Mouse (Mus musculus) liver, embryonic 15.5 days (tissue): ENCODE data around the gene Gfpt2. TPM values are rescaled to one million over a fixed set of nuclear protein-coding genes. Genes with fewer than 3 reads are reported as not detected.
A peak's percentile ranks its signal among the peaks of the same experiment; 100 is the strongest.

Source experiments
- ATAC-seq: fragments of 200-750 bp; cut with Nextera tagmentation; 2 replicates; pipeline ENCODE4 v1.8.0; 2017; ENCODE audit warnings: moderate number of reproducible peaks, mild to moderate bottlenecking, moderate library complexity; ENCODE audit not compliant: insufficient read depth
- H3K27ac ChIP-seq: fragments of 300-500 bp; sonication (generic); replicated peaks from 2 replicates; pipeline ENCODE4 v1.5.1; 2015; ENCODE audit warnings: mild to moderate bottlenecking, inconsistent platforms
- H3K27me3 ChIP-seq: fragments of 300-500 bp; sonication (generic); 2 replicates; pipeline ENCODE4 v1.6.1; 2015; ENCODE audit warnings: mild to moderate bottlenecking, inconsistent platforms
- H3K36me3 ChIP-seq: fragments of 300-500 bp; sonication (generic); replicated peaks from 2 replicates; pipeline ENCODE4 v1.6.1; 2015; ENCODE audit warnings: moderate library complexity, mild to moderate bottlenecking, inconsistent platforms
- H3K4me1 ChIP-seq: fragments of 300-500 bp; sonication (generic); replicated peaks from 2 replicates; pipeline ENCODE4 v1.6.1; 2015; ENCODE audit warnings: inconsistent platforms
- H3K4me2 ChIP-seq: fragments of 300-500 bp; sonication (generic); 2 replicates; pipeline ENCODE4 v1.6.1; 2015; ENCODE audit warnings: moderate library complexity, mild to moderate bottlenecking, inconsistent platforms
- H3K4me3 ChIP-seq: fragments of 300-500 bp; sonication (generic); replicated peaks from 2 replicates; pipeline ENCODE4 v1.5.1; 2015; ENCODE audit warnings: mild to moderate bottlenecking, inconsistent platforms
- H3K9ac ChIP-seq: fragments of 300-500 bp; sonication (generic); 2 replicates; pipeline ENCODE4 v1.6.1; 2015; ENCODE audit warnings: moderate library complexity, mild to moderate bottlenecking, inconsistent platforms
- H3K9me3 ChIP-seq: fragments of 300-500 bp; sonication (generic); replicated peaks from 2 replicates; pipeline ENCODE4 v1.6.1; 2016; ENCODE audit warnings: inconsistent platforms
- WGBS: fragments of 180-500 bp; shearing (Covaris S2); methylation state at CpG from one replicate; pipeline ENCODE4 v1.1.7; 2015; ENCODE audit warnings: mixed read lengths; ENCODE audit not compliant: insufficient replicate concordance; 5-methylcytosine and 5-hydroxymethylcytosine counted together
- polyA plus RNA-seq: library from polyadenylated mRNA; unstranded; fragments of >200 nt; fragmentation: Nextera tagmentation; extraction: Ambion mirVana; gene quantifications from 2 replicates; pipeline ENCODE4 v1.2.1, GENCODE M21; 2015

The Gfpt2 gene
- polyA plus RNA-seq, 1 experiment from 2014 or later = 0.74 TPM

GRCm38 (mm10) chr11:49840666-49841065 is 46.7 kb downstream of the Gfpt2 start:
- Histone ChIP-seq H3K27ac (no peak overlapping the region), H3K36me3 (no peaks in the 10 kb centered on the region), H3K4me3 (no peak overlapping the region), H3K4me2 (no peak overlapping the region), H3K9me3 (no peaks in the 10 kb centered on the region), H3K4me1 (peaks cover 19% of the 10 kb centered on the region), H3K9ac (no peak overlapping the region), H3K27me3 (no peaks in the 10 kb centered on the region)
- no peak for ATAC-seq
- WGBS = 60% methylated on average over 1 of the region's 1 CpGs

DNA sequence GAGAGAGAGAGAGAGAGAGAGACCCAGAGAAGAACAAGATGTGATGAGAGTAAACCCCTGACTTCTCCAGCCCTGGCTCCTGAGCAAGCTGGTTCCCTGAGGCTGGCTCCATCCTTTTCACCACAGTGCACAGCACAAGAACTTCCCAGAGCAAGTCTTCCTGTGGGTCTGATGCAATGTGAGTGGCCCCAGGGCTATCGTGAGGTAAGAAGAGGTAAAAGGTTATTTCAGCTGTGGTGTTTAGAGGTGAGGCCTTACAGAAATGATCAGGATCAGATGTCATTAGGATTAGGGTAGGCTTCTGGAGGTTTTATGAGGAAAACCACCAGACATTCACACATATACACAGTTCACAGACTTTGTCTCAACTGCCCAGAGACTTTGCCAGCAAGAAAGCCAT is 47.9 kb downstream of the Gfpt2 start:
- Histone ChIP-seq H3K36me3 (no peaks in the 10 kb centered on the region), H3K27me3 (no peaks in the 10 kb centered on the region), H3K4me1 (peaks cover 27% of the 10 kb centered on the region), H3K4me2 (no peak overlapping the region), H3K4me3 (no peak overlapping the region), H3K27ac (no peak overlapping the region), H3K9me3 (no peaks in the 10 kb centered on the region), H3K9ac (no peak overlapping the region)
- no peak for ATAC-seq
- WGBS = 46% methylated on average over 1 of the region's 1 CpGs

DNA sequence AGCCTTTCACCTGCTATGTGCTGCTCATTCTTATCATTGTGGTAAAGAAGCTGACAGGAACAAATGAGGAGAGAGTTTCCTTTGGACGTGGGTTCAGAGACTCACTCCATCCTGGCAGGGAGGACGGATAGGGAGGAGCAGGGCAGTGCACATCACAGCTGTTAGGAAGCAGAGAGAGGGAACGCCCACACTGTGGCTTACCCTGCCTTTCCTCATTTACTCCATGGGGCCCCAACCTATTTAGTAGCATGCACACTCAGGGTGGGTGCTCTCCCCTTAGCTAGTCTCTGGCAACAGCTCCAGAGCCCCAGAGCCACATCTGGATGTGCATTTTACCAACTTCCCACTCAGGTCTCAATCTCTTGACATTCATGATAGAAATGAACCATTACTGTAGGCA is 48.7 kb downstream of the Gfpt2 start:
- Histone ChIP-seq H3K9ac (no peak overlapping the region), H3K4me1 (peaks cover 35% of the 10 kb centered on the region), H3K27me3 (no peaks in the 10 kb centered on the region), H3K27ac (no peak overlapping the region), H3K4me3 (no peak overlapping the region), H3K36me3 (no peaks in the 10 kb centered on the region), H3K4me2 (no peak overlapping the region), H3K9me3 (no peaks in the 10 kb centered on the region)
- ATAC-seq = no peak
- 16% methylated on average over 3 of the region's 3 CpGs for WGBS

- no peaks in the 10 kb centered on the region for H3K9me3 ChIP-seq
- no peak overlapping the region for H3K9ac ChIP-seq
- ATAC-seq = no peak
- H3K4me3 ChIP-seq = no peak overlapping the region
- peaks cover 46% of the 10 kb centered on the region for H3K4me1 ChIP-seq
- no peaks in the 10 kb centered on the region for H3K36me3 ChIP-seq
- H3K4me2 ChIP-seq = no peak overlapping the region
- no peaks in the 10 kb centered on the region for H3K27me3 ChIP-seq
- H3K27ac ChIP-seq = no peak overlapping the region
- 78% methylated on average over 10 of the region's 10 CpGs for WGBS
Measured at GRCm38 (mm10) chr11:49844311-49844710, 50.3 kb downstream of the Gfpt2 start.

- Histone ChIP-seq H3K36me3 (peaks cover 4% of the 10 kb centered on the region; the same call in 1 of the 2 replicates), H3K27me3 (no peaks in the 10 kb centered on the region), H3K9ac (no peak overlapping the region), H3K9me3 (no peaks in the 10 kb centered on the region), H3K4me1 (peaks cover 50% of the 10 kb centered on the region), H3K27ac (no peak overlapping the region), H3K4me2 (no peak overlapping the region), H3K4me3 (no peak overlapping the region)
- ATAC-seq = no peak
- 31% methylated on average over 3 of the region's 3 CpGs for WGBS
Measured at GRCm38 (mm10) chr11:49844969-49845368, 51.0 kb downstream of the Gfpt2 start.

GRCm38 (mm10) chr11:49845958-49846357 is 52.0 kb downstream of the Gfpt2 start:
- H3K27me3 ChIP-seq = no peaks in the 10 kb centered on the region
- H3K36me3 ChIP-seq = peaks cover 8% of the 10 kb centered on the region; the same call in 1 of the 2 replicates
- peak overlapping the region; percentile 90 for H3K4me3 ChIP-seq
- WGBS = 37% methylated on average over 11 of the region's 11 CpGs
- H3K9me3 ChIP-seq = no peaks in the 10 kb centered on the region
- no peak for ATAC-seq
- peak overlapping the region; percentile 87 for H3K27ac ChIP-seq
- peak overlapping the region; percentile 97 for H3K4me2 ChIP-seq
- peak overlapping the region; percentile 57 for H3K9ac ChIP-seq
- peaks cover 51% of the 10 kb centered on the region for H3K4me1 ChIP-seq

DNA sequence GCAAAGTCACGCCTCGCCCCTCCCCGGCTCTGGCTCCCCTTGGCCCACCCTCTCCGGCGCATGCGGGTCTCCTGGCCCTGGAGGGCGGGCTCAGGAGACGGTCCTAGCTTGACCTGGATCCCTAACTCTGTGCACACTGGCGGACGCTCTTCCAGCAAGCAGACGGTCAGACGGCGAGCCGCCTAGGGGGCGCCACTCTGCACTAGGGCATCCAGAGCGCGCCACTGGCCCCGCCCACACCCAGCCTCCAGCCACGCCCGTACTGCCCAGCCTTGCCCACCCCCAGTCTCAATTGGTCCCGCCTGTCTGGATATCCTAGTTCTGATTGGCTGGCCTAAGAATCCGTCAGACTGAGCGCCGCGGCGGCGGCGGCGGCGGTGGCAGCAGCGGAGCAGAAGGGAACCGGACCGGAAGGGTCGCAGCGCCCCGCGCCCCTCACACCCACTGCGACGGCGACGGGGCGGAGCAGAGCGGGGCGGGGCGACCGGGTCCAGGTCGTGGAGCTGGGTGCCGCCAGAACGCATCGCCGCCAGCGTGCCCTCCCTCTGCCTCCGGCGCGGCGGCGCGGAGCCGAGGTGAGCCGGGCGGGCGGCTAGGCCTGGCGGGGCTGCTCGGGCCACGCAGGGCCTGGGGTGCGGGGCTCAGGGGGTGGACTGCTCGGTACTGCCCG is 52.6 kb downstream of the Gfpt2 start, which contains the start of gene Mapk9:
TSS of gene Mapk9 (plus strand) at position 351 of the 670 bp plus-strand sequence.
- H3K4me2 ChIP-seq = peak within 1 kb of the TSS; percentile 97
- no peaks in the 10 kb centered on the region for H3K9me3 ChIP-seq
- peak within 1 kb of the TSS; percentile 93 for H3K9ac ChIP-seq
- H3K27me3 ChIP-seq = no peaks in the 10 kb centered on the region
- H3K27ac ChIP-seq = peak within 1 kb of the TSS; percentile 87
- peaks cover 53% of the 10 kb centered on the region for H3K4me1 ChIP-seq
- H3K4me3 ChIP-seq = peak within 1 kb of the TSS; percentile 90
- ATAC-seq = peak; percentile 94
- WGBS = under 1% methylated on average over 65 of the region's 68 CpGs
- H3K36me3 ChIP-seq = peaks cover 8% of the 10 kb centered on the region; the same call in 1 of the 2 replicates

- Histone ChIP-seq H3K36me3 (peaks cover 8% of the 10 kb centered on the region; the same call in 1 of the 2 replicates), H3K4me1 (peaks cover 49% of the 10 kb centered on the region), H3K4me3 (peak overlapping the region; percentile 90), H3K4me2 (peak overlapping the region; percentile 97), H3K9me3 (no peaks in the 10 kb centered on the region), H3K9ac (peak overlapping the region; percentile 93), H3K27ac (peak overlapping the region; percentile 87), H3K27me3 (no peaks in the 10 kb centered on the region)
- WGBS = 3% methylated on average over 29 of the region's 29 CpGs
- no peak for ATAC-seq
Measured at GRCm38 (mm10) chr11:49847071-49847810, 53.3 kb downstream of the Gfpt2 start.

GRCm38 (mm10) chr11:49847811-49848078 is 53.8 kb downstream of the Gfpt2 start:
- 18% methylated on average over 2 of the region's 2 CpGs for WGBS
- Histone ChIP-seq H3K4me2 (peak overlapping the region; percentile 97), H3K36me3 (peaks cover 8% of the 10 kb centered on the region; the same call in 1 of the 2 replicates), H3K4me3 (peak overlapping the region; percentile 90), H3K27me3 (no peaks in the 10 kb centered on the region), H3K4me1 (peaks cover 44% of the 10 kb centered on the region), H3K9me3 (no peaks in the 10 kb centered on the region), H3K27ac (peak overlapping the region; percentile 87), H3K9ac (peak overlapping the region; percentile 93; the same call in 1 of the 2 replicates)
- no peak for ATAC-seq

GRCm38 (mm10) chr11:49848080-49848815 is 54.3 kb downstream of the Gfpt2 start:
- Histone ChIP-seq H3K27ac (peak overlapping the region; percentile 87), H3K9ac (peak overlapping the region; percentile 9; the same call in 1 of the 2 replicates), H3K27me3 (no peaks in the 10 kb centered on the region), H3K4me1 (peaks cover 43% of the 10 kb centered on the region), H3K9me3 (no peaks in the 10 kb centered on the region), H3K36me3 (peaks cover 8% of the 10 kb centered on the region; the same call in 1 of the 2 replicates), H3K4me2 (peak overlapping the region; percentile 97), H3K4me3 (peak overlapping the region; percentile 90)
- ATAC-seq = no peak
- WGBS = 31% methylated on average over 4 of the region's 4 CpGs

DNA sequence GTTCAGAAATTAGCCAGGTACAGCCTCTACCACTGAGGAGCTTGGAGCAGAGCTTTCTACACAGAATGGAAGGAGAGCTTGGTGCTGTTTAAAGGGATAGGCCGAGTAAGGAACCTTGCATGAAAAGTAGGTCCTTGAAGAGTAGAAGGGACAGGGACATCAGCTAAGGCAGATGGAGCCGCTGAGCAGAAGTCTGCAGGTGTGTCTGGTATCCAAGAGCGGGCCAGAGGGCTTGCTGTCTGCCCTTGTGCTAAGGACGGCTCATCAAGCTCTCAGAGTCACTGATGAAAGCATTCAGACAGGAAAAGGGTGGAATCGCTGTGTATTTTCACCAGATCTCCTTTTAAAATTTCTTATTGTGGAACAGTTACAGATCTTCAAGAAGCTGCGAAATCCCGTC is 56.4 kb downstream of the Gfpt2 start:
- ATAC-seq = no peak
- Histone ChIP-seq H3K9me3 (no peaks in the 10 kb centered on the region), H3K4me2 (no peak overlapping the region), H3K36me3 (peaks cover 15% of the 10 kb centered on the region), H3K4me3 (no peak overlapping the region), H3K27ac (no peak overlapping the region), H3K27me3 (no peaks in the 10 kb centered on the region), H3K9ac (no peak overlapping the region), H3K4me1 (peaks cover 39% of the 10 kb centered on the region)
- 80% methylated on average over 7 of the region's 7 CpGs for WGBS
